Mouse (Mus musculus) urinary bladder, postnatal 4 days (tissue): ENCODE results near the gene Galc.
"Not testable (repeated sequence)": the region's sequence is repeated elsewhere in the genome, so short reads cannot be mapped to it uniquely, and the experiment has no call there.

Experiments used
- DNase-seq, 2 experiments: peaks; one replicate each; pipeline ENCODE4 v3.0.0; 2021 to 2022; ENCODE audit warnings: low spot score in 2 of 2

Galc gene

GRCm38 (mm10) chr12:98255373-98255995 is 3.8 kb downstream of the Galc start:
- no peak for DNase-seq

GRCm38 (mm10) chr12:98252417-98252816 is 6.8 kb downstream of the Galc start:
- no peak for DNase-seq

- no peak for DNase-seq
Observed at GRCm38 (mm10) chr12:98250327-98250726, 8.9 kb downstream of the Galc start.

- DNase-seq = no peak
Observed at GRCm38 (mm10) chr12:98249671-98250070, 9.6 kb downstream of the Galc start.

- no peak for DNase-seq
Observed at GRCm38 (mm10) chr12:98246835-98247234, 12.4 kb downstream of the Galc start.

- DNase-seq = no peak
Observed at GRCm38 (mm10) chr12:98244865-98245264, 14.4 kb downstream of the Galc start.

- DNase-seq = no peak
Observed at GRCm38 (mm10) chr12:98244161-98244560, 15.1 kb downstream of the Galc start.

- not testable (repeated sequence) for DNase-seq
Observed at GRCm38 (mm10) chr12:98238478-98238877, 20.8 kb downstream of the Galc start.

GRCm38 (mm10) chr12:98227037-98227436 is 32.2 kb downstream of the Galc start:
- DNase-seq = no peak

GRCm38 (mm10) chr12:98223286-98223685 is 36.0 kb downstream of the Galc start:
- no peak for DNase-seq

GRCm38 (mm10) chr12:98216432-98216831 is 42.8 kb downstream of the Galc start:
- DNase-seq = no peak

- no peak for DNase-seq
Observed at GRCm38 (mm10) chr12:98215512-98215911, 43.7 kb downstream of the Galc start.

- no peak for DNase-seq
Observed at GRCm38 (mm10) chr12:98214191-98214590, 45.1 kb downstream of the Galc start.

GRCm38 (mm10) chr12:98213791-98214190 is 45.5 kb downstream of the Galc start:
- no peak for DNase-seq

GRCm38 (mm10) chr12:98213332-98213731 is 45.9 kb downstream of the Galc start:
- no peak for DNase-seq

- no peak for DNase-seq
Observed at GRCm38 (mm10) chr12:98212457-98213175, 46.6 kb downstream of the Galc start.

GRCm38 (mm10) chr12:98210495-98210894 is 48.8 kb downstream of the Galc start:
- DNase-seq = no peak

GRCm38 (mm10) chr12:98208104-98208503 is 51.2 kb downstream of the Galc start:
- no peak for DNase-seq

GRCm38 (mm10) chr12:98205450-98206051 is 53.7 kb downstream of the Galc start:
- no peak for DNase-seq

GRCm38 (mm10) chr12:98197401-98197800 is 61.9 kb downstream of the Galc start:
- no peak for DNase-seq

- DNase-seq = no peak
Observed at GRCm38 (mm10) chr12:98190201-98190600, 69.1 kb downstream of the Galc start.

GRCm38 (mm10) chr12:98189096-98189495 is 70.2 kb downstream of the Galc start:
- DNase-seq = no peak
